Mouse (Mus musculus) gastrocnemius, adult 18-20 months (tissue): Measurements from ENCODE around the gene Oxld1. TPM values are rescaled to one million over a fixed set of nuclear protein-coding genes. Genes with fewer than 3 reads are reported as not detected.
"Not testable (repeated sequence)": the region's sequence is repeated elsewhere in the genome, so short reads cannot be mapped to it uniquely, and the experiment has no call there.

Experiments used
- DNase-seq: peaks from one replicate; pipeline ENCODE4 v3.0.0; 2021; ENCODE audit warnings: low spot score
- total RNA-seq, 2 experiments: library from RNA; stranded (reverse); gene quantifications; 2 replicates each; pipeline ENCODE4 v1.2.3; 2021

Oxld1 gene
- total RNA-seq, 2 experiments from 2014 or later = 18.9 to 24.7 TPM

DNA sequence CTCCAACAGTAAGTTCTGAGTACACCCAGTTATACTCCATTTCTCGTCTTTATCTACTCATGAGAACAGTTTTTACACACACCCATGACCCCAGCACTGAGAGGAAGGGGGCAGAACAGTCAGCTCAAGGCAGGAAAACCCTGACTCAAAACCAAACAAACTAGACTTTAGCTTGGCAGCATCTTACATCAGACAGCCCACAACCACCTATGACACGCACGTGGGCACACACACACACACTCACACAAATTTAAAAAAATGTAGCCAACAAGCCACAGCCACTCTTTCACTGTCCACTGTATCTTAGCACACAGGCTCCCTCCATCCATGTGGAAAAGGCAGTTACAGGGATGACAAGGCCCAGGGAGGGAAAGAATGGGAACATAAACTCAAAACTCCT lies 31.1 kb downstream of the Oxld1 start:
- no peak for DNase-seq

- DNase-seq = peak; percentile 73
Observed at GRCm38 (mm10) chr11:120423569-120424295, 34.1 kb downstream of the Oxld1 start.

- DNase-seq = peak; percentile 41
Observed at GRCm38 (mm10) chr11:120422651-120423568, 35.0 kb downstream of the Oxld1 start.

GRCm38 (mm10) chr11:120418592-120418991 lies 39.3 kb downstream of the Oxld1 start:
- no peak for DNase-seq

- no peak for DNase-seq
Observed at GRCm38 (mm10) chr11:120417852-120418251, 40.0 kb downstream of the Oxld1 start.

DNA sequence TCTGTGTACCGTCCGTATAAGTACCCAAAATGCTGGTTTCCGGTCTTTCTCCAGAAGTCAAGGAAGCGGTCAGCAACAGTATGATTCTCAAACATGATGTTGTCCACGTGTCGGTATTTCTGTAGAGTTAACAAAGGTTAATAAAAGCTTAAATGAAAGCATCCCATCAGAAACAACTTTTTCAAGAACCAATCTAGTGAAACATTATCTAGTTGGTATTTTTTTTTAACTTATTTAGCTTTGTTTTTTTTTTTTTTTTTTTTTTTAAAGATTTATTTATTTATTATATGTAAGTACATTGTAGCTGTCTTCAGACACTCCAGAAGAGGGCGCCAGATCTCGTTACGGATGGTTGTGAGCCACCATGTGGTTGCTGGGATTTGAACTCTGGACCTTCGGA lies 44.2 kb downstream of the Oxld1 start:
- not testable (repeated sequence) for DNase-seq

Other genes starting within 250 kb of the Oxld1 start
- 1 to 10 TPM; 3.4 to 4.6 TPM for gene Bahcc1, start 225.1 kb downstream of the Oxld1 start, total RNA-seq
- gene Actg1, start 109.5 kb downstream of the Oxld1 start, total RNA-seq = 100 to 1,000 TPM; 158 to 253 TPM
- under 1 TPM; 0.39 to 0.52 TPM for gene Fscn2, start 96.5 kb downstream of the Oxld1 start, total RNA-seq
- gene Faap100, start 79.3 kb downstream of the Oxld1 start, total RNA-seq = 10 to 100 TPM in 1 of 2 experiments, 1 to 10 TPM in 1; 8.3 to 19.3 TPM
- 100 to 1,000 TPM in 1 of 2 experiments, 10 to 100 TPM in 1; 84.6 to 100 TPM for gene Nploc4, start 20.4 kb downstream of the Oxld1 start, total RNA-seq
- under 1 TPM in 1 of 2 experiments, not detected in 1; 0.57 TPM for gene Tspan10, start 15.4 kb downstream of the Oxld1 start, total RNA-seq
- gene Pde6g, start 4.6 kb downstream of the Oxld1 start, total RNA-seq = under 1 TPM; 0.33 to 0.39 TPM
- gene Ccdc137, start within 50 bp of the Oxld1 start, total RNA-seq = 1 to 10 TPM; 5.7 to 6.2 TPM
- 1 to 10 TPM; 4.3 to 6.2 TPM for gene Arl16, start 9.5 kb upstream of the Oxld1 start, total RNA-seq
- gene Mrpl12, start 26.5 kb upstream of the Oxld1 start, total RNA-seq = 100 to 1,000 TPM; 130 to 136 TPM
- gene Slc25a10, start 33.8 kb upstream of the Oxld1 start, total RNA-seq = 1 to 10 TPM; 3.3 to 4.5 TPM
- gene Gcgr, start 72.6 kb upstream of the Oxld1 start, total RNA-seq = under 1 TPM in 1 of 2 experiments, not detected in 1; 0.45 TPM
- 10 to 100 TPM; 18.4 to 22.7 TPM for gene Mcrip1, start 91.7 kb upstream of the Oxld1 start, total RNA-seq
- 100 to 1,000 TPM; 140 to 577 TPM for gene Ppp1r27, start 93.1 kb upstream of the Oxld1 start, total RNA-seq
- gene P4hb, start 115.2 kb upstream of the Oxld1 start, total RNA-seq = 100 to 1,000 TPM; 188 to 221 TPM
- 10 to 100 TPM; 71.0 to 89.8 TPM for gene Arhgdia, start 123.6 kb upstream of the Oxld1 start, total RNA-seq
- gene Alyref, start 140.3 kb upstream of the Oxld1 start, total RNA-seq = 10 to 100 TPM; 42.8 to 48.6 TPM
- 10 to 100 TPM; 45.9 to 52.1 TPM for gene Anapc11, start 140.4 kb upstream of the Oxld1 start, total RNA-seq
- not detected for gene Npb, start 150.4 kb upstream of the Oxld1 start, total RNA-seq
- gene Pcyt2, start 159.9 kb upstream of the Oxld1 start, total RNA-seq = 10 to 100 TPM; 26.1 to 27.7 TPM
- gene Sirt7, start 167.2 kb upstream of the Oxld1 start, total RNA-seq = 1 to 10 TPM; 3.6 to 4.2 TPM
- gene Mafg, start 175.5 kb upstream of the Oxld1 start, total RNA-seq = 10 to 100 TPM; 50.2 to 58.8 TPM
- gene Pycr1, start 185.7 kb upstream of the Oxld1 start, total RNA-seq = 1 to 10 TPM; 2.8 to 3.2 TPM
- 100 to 1,000 TPM; 124 to 137 TPM for gene Myadml2, start 190.1 kb upstream of the Oxld1 start, total RNA-seq
- gene Notum, start 203.1 kb upstream of the Oxld1 start, total RNA-seq = not detected
- 10 to 100 TPM; 31.1 to 33.4 TPM for gene Aspscr1, start 214.9 kb upstream of the Oxld1 start, total RNA-seq